Mouse (Mus musculus): Measurements from ENCODE around the gene Krcc1.

Krcc1 gene

GRCm38 (mm10) chr6:71271389-71272315, at the start of gene Krcc1:
Gene Krcc1, plus strand, starts transcription at chr6:71271677.
- peak; percentile 98 for DNase-seq (ENCODE audit: low read depth, low spot score)

GRCm38 (mm10) chr6:71224184-71224943, 47.1 kb upstream of the Krcc1 start:
- no peak for DNase-seq (ENCODE audit: low read depth, low spot score)

- DNase-seq (ENCODE audit: low read depth, low spot score) = peak; percentile 39
Observed at GRCm38 (mm10) chr6:71226544-71226943, 44.9 kb upstream of the Krcc1 start.

GRCm38 (mm10) chr6:71227157-71227770, 44.2 kb upstream of the Krcc1 start:
- DNase-seq (ENCODE audit: low read depth, low spot score) = peak; percentile 96

- DNase-seq (ENCODE audit: low read depth, low spot score) = peak; percentile 45
Observed at GRCm38 (mm10) chr6:71235121-71235520, 36.4 kb upstream of the Krcc1 start.

- DNase-seq (ENCODE audit: low read depth, low spot score) = no peak
Observed at GRCm38 (mm10) chr6:71235944-71236343, 35.5 kb upstream of the Krcc1 start.

- DNase-seq (ENCODE audit: low read depth, low spot score) = no peak
Observed at GRCm38 (mm10) chr6:71236506-71236905, 35.0 kb upstream of the Krcc1 start.

GRCm38 (mm10) chr6:71237031-71237431, 34.4 kb upstream of the Krcc1 start:
- no peak for DNase-seq (ENCODE audit: low read depth, low spot score)

GRCm38 (mm10) chr6:71239069-71239750, 32.3 kb upstream of the Krcc1 start:
- DNase-seq (ENCODE audit: low read depth, low spot score) = peak; percentile 58

- peak; percentile 28 for DNase-seq (ENCODE audit: low read depth, low spot score)
Observed at GRCm38 (mm10) chr6:71240831-71241230, 30.6 kb upstream of the Krcc1 start.

GRCm38 (mm10) chr6:71242811-71243210, 28.7 kb upstream of the Krcc1 start:
- DNase-seq (ENCODE audit: low read depth, low spot score) = no peak

GRCm38 (mm10) chr6:71243258-71243657, 28.2 kb upstream of the Krcc1 start:
- no peak for DNase-seq (ENCODE audit: low read depth, low spot score)

GRCm38 (mm10) chr6:71248420-71248819, 23.1 kb upstream of the Krcc1 start:
- no peak for DNase-seq (ENCODE audit: low read depth, low spot score)

GRCm38 (mm10) chr6:71249615-71250014, 21.9 kb upstream of the Krcc1 start:
- DNase-seq (ENCODE audit: low read depth, low spot score) = no peak

- DNase-seq (ENCODE audit: low read depth, low spot score) = no peak
Observed at GRCm38 (mm10) chr6:71250951-71251350, 20.5 kb upstream of the Krcc1 start.

GRCm38 (mm10) chr6:71254456-71254855, 17.0 kb upstream of the Krcc1 start:
- DNase-seq (ENCODE audit: low read depth, low spot score) = no peak

- no peak for DNase-seq (ENCODE audit: low read depth, low spot score)
Observed at GRCm38 (mm10) chr6:71256166-71256565, 15.3 kb upstream of the Krcc1 start.

GRCm38 (mm10) chr6:71257375-71257774, 14.1 kb upstream of the Krcc1 start:
- no peak for DNase-seq (ENCODE audit: low read depth, low spot score)

GRCm38 (mm10) chr6:71258562-71258961, 12.9 kb upstream of the Krcc1 start:
- no peak for DNase-seq (ENCODE audit: low read depth, low spot score)

- no peak for DNase-seq (ENCODE audit: low read depth, low spot score)
Observed at GRCm38 (mm10) chr6:71259166-71259565, 12.3 kb upstream of the Krcc1 start.

- no peak for DNase-seq (ENCODE audit: low read depth, low spot score)
Observed at GRCm38 (mm10) chr6:71260051-71260640, 11.3 kb upstream of the Krcc1 start.

Measured in R1 (cell line).